Comparison of ENCODE assay signal across 16 mouse cellular contexts in the genomic region with DNA sequence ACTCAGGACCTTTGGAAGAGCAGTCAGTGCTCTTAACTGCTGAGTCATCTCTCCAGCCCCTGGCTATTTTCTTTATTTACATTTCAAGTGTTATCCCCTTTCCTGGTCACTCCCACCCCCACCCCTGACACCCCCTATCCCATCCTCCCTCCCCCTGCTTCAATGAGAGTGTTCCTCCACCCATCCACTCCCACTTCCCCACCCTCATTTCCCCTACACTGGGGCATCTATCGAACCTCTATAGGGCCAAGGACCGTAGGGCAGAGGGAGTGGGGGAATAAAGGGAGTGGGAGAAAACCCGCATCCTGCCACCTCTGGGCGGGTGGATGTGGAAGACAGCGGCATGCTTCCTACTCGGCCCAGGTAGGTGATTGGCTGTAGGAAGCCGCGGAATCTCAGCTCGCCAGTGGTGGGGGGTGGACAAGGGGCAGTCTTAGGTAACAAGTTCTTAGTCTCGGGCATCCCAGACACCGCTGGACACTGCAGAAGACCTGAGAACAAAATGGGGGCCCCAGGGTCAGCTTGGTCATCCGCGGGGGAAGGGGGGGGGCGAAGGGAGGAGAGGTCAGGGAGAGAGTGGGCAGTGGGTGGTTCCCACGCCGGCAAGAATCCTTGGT. TPM values are rescaled to one million over a fixed set of nuclear protein-coding genes. Genes with fewer than 3 reads are reported as not detected.
DNase-seq lines count a peak whose midpoint lies in the region; ATAC-seq and TF ChIP-seq lines count a peak whose summit lies in the region.
"Had no signal": no experiment of that assay in that cellular context is flagged by ENCODE, and none has a peak within 500 bp of the region (broad histone marks: within the 10 kb centered on the region; RNA-seq: fewer than 3 reads in every experiment).

No protein-coding gene starts in this region.

- TF ChIP-seq POLR2A in ES-Bruce4 (IDR thresholded peaks at IDR 0.05; ENCODE audit: insufficient read depth, low read length), result no peak

- DNase-seq in heart, adult 11 months, result peak; percentile 81
- DNase-seq in heart, postnatal 4 days, result no peak
- no peak for DNase-seq in kidney, postnatal 10 days
- DNase-seq in intestine, embryonic 14.5 days (ENCODE audit: low spot score), result no peak
- DNase-seq in adipocyte (ENCODE audit: low spot score), result no peak
- no peak for DNase-seq in urinary bladder, postnatal 14 days (ENCODE audit: low spot score)
- DNase-seq: cerebellum, adult 18-20 months; kidney, postnatal 36 days had no signal

- H3K36me3 ChIP-seq in kidney, embryonic 16.5 days (ENCODE audit: insufficient read depth, low read length), result no peaks in the 10 kb centered on the region
- H3K36me3 ChIP-seq in ES-Bruce4 (ENCODE audit: control insufficient read depth, insufficient read depth, low read length, poor library complexity, severe bottlenecking), result no peaks in the 10 kb centered on the region
- no peaks in the 10 kb centered on the region for H3K36me3 ChIP-seq in intestine, embryonic 14.5 days (ENCODE audit: control insufficient read depth, insufficient read depth, low read length)
- H3K36me3 ChIP-seq: hindbrain, embryonic 13.5 days; limb, embryonic 15.5 days had no signal

- no peak overlapping the region for H3K27ac ChIP-seq in kidney, embryonic 16.5 days (ENCODE audit: low read length)
- H3K27ac ChIP-seq in ES-Bruce4 (ENCODE audit: insufficient read depth, low read length), result peak overlapping the region; percentile 58
- H3K27ac ChIP-seq in intestine, embryonic 14.5 days (ENCODE audit: low read depth), result no peak overlapping the region
- H3K27ac ChIP-seq: forebrain, embryonic 13.5 days; hindbrain, embryonic 13.5 days; limb, embryonic 15.5 days had no signal

- peak; percentile 69; the same call in 1 of the 2 replicates for TF ChIP-seq EP300 in ES-Bruce4 (IDR thresholded peaks at IDR 0.05; ENCODE audit: insufficient read depth, low read depth, low read length)

- ATAC-seq in kidney, embryonic 16.5 days (ENCODE audit: low FRiP score, low TSS enrichment), result no peak; the same call in 1 of the 2 replicates
- ATAC-seq in intestine, embryonic 14.5 days (replicated peaks; ENCODE audit: low FRiP score, low TSS enrichment, low read depth), result 0 out of 2 replicates have a peak, but pooled peaks have one; percentile 32
- ATAC-seq: activated CD4-positive, CD25-positive, alpha-beta regulatory T cell, adult 4 months; forebrain, embryonic 13.5 days; lung, postnatal 0 days; midbrain, embryonic 16.5 days had no signal

- 10% methylated on average over 16 of the region's 16 CpGs for WGBS in kidney, embryonic 16.5 days
- 5% methylated on average over 15 of the region's 16 CpGs for WGBS in intestine, embryonic 14.5 days

- no peak for TF ChIP-seq CTCF in ES-Bruce4 (IDR thresholded peaks at IDR 0.05; ENCODE audit: low read depth, low read length)

- no peaks in the 10 kb centered on the region; the same call in 1 of the 2 replicates for H3K9me3 ChIP-seq in kidney, embryonic 16.5 days (ENCODE audit: low read length)
- H3K9me3 ChIP-seq in ES-Bruce4 (replicated peaks; ENCODE audit: control insufficient read depth, insufficient read depth, low read length, poor library complexity, severe bottlenecking), result no peaks in the 10 kb centered on the region
- H3K9me3 ChIP-seq in intestine, embryonic 14.5 days (ENCODE audit: control insufficient read depth, low read length), result peaks cover 4% of the 10 kb centered on the region; the same call in 1 of the 2 replicates
- H3K9me3 ChIP-seq: limb, embryonic 15.5 days had no signal

- peak overlapping the region; percentile 18; the same call in 1 of the 2 replicates for H3K4me3 ChIP-seq in kidney, embryonic 16.5 days (ENCODE audit: low read length)
- H3K4me3 ChIP-seq in ES-Bruce4 (ENCODE audit: low read depth, low read length), result peak overlapping the region; percentile 70
- no peak overlapping the region for H3K4me3 ChIP-seq in intestine, embryonic 14.5 days (ENCODE audit: low read depth, low read length)
- H3K4me3 ChIP-seq: forebrain, embryonic 13.5 days; hindbrain, embryonic 13.5 days; limb, embryonic 15.5 days had no signal

- peak overlapping the region; percentile 38 for H3K4me2 ChIP-seq in kidney, embryonic 16.5 days (replicated peaks; ENCODE audit: low read depth, low read length)
- peak overlapping the region; percentile 25 for H3K4me2 ChIP-seq in intestine, embryonic 14.5 days (ENCODE audit: low read length)
- H3K4me2 ChIP-seq: forebrain, embryonic 13.5 days; hindbrain, embryonic 13.5 days; limb, embryonic 15.5 days had no signal

- H3K9ac ChIP-seq in kidney, embryonic 16.5 days (replicated peaks; ENCODE audit: low read length), result no peak overlapping the region
- H3K9ac ChIP-seq in ES-Bruce4 (ENCODE audit: low read depth, poor library complexity, severe bottlenecking), result peak overlapping the region; percentile 63
- H3K9ac ChIP-seq in intestine, embryonic 14.5 days (ENCODE audit: low read length), result no peak overlapping the region
- H3K9ac ChIP-seq: forebrain, embryonic 13.5 days; hindbrain, embryonic 13.5 days; limb, embryonic 15.5 days had no signal

- H3K27me3 ChIP-seq in kidney, embryonic 16.5 days (ENCODE audit: insufficient read depth, low read length), result no peaks in the 10 kb centered on the region
- no peaks in the 10 kb centered on the region for H3K27me3 ChIP-seq in ES-Bruce4 (ENCODE audit: control insufficient read depth, insufficient read depth, low read length, poor library complexity, severe bottlenecking)
- no peaks in the 10 kb centered on the region for H3K27me3 ChIP-seq in intestine, embryonic 14.5 days (replicated peaks; ENCODE audit: control insufficient read depth, insufficient read depth, low read length)

- no peaks in the 10 kb centered on the region for H3K4me1 ChIP-seq in kidney, embryonic 16.5 days (ENCODE audit: insufficient read depth, low read length)
- H3K4me1 ChIP-seq in ES-Bruce4 (ENCODE audit: control insufficient read depth, insufficient read depth, low read length), result peaks cover 2% of the 10 kb centered on the region
- H3K4me1 ChIP-seq in intestine, embryonic 14.5 days (replicated peaks; ENCODE audit: control insufficient read depth, insufficient read depth, low read length), result no peaks in the 10 kb centered on the region
- H3K4me1 ChIP-seq: forebrain, embryonic 13.5 days; hindbrain, embryonic 13.5 days had no signal

RNA-seq across cellular contexts. Expression of gene Tnpo3, which starts 29.3 kb away (rescaled TPM):
- 10 to 100 TPM; 52.2 to 54.6 TPM for total RNA-seq in heart, postnatal 4 days (2021)
- 101 and 106 TPM in 2 replicates for polyA plus RNA-seq in kidney, embryonic 16.5 days (2015; fragmentation: Nextera tagmentation; extraction: Ambion mirVana)
- polyA plus RNA-seq in ES-Bruce4 (2011; ENCODE audit: insufficient read depth, insufficient read length, low read depth, missing spikeins), result 127 and 130 TPM in 2 replicates
- polyA plus RNA-seq in intestine, embryonic 14.5 days (2014; fragmentation: Nextera tagmentation; extraction: Ambion mirVana), result 91.2 and 107 TPM in 2 replicates

RNA-seq across cellular contexts. Expression of gene Tspan33, which starts 55.1 kb away (rescaled TPM):
- total RNA-seq in heart, postnatal 4 days (2021), result 1 to 10 TPM in 1 of 2 experiments, under 1 TPM in 1; 0.93 to 1.4 TPM
- polyA plus RNA-seq in kidney, embryonic 16.5 days (2015; fragmentation: Nextera tagmentation; extraction: Ambion mirVana), result 11.7 and 18.5 TPM in 2 replicates
- polyA plus RNA-seq in ES-Bruce4 (2011; ENCODE audit: insufficient read depth, insufficient read length, low read depth, missing spikeins), result 7.1 and 9.6 TPM in 2 replicates
- polyA plus RNA-seq in intestine, embryonic 14.5 days (2014; fragmentation: Nextera tagmentation; extraction: Ambion mirVana), result 1.8 and 3.3 TPM in 2 replicates
